Mouse (Mus musculus): ENCODE measurements around the gene Gm8693. TPM values are rescaled to one million over a fixed set of nuclear protein-coding genes. Genes with fewer than 3 reads are reported as not detected.
"Not testable (repeated sequence)": the region's sequence is repeated elsewhere in the genome, so short reads cannot be mapped to it uniquely, and the experiment has no call there.

Gene Gm8693
- not detected in 2 replicates for total RNA-seq (2015; ENCODE audit: low replicate concordance)
- not detected in 2 replicates for total RNA-seq (2017; ENCODE audit: low replicate concordance)

DNA sequence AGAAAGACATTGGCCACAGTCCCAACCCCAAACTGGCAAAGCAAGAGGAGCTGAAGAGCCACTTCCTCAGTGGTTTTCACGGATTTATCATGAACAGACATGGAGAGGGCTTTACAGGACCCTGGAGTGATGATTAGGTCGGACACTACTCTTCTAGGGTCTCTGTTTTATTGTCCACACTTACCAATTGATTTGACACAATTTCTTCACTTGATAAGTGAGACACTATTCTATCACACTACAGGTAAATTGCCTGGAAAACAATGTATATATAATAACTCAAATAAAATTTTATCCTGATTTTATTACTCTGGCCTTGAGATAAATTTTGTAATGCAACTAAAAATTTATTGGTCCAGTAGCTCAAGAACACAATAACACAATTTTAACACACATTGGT, at the start of gene Gm8693:
Gene Gm8693, minus strand, starts transcription at position 101 of the 400 bp plus-strand sequence.
- not testable (repeated sequence) for ATAC-seq (replicated peaks; ENCODE audit: low FRiP score, poor library complexity, severe bottlenecking)

GRCm38 (mm10) chr7:22719610-22720009, 27.5 kb upstream of the Gm8693 start, which contains the start of gene Gm4567:
Gene Gm4567 (minus strand): TSS chr7:22719710.
- ATAC-seq (replicated peaks; ENCODE audit: low FRiP score, poor library complexity, severe bottlenecking), result not testable (repeated sequence)

DNA sequence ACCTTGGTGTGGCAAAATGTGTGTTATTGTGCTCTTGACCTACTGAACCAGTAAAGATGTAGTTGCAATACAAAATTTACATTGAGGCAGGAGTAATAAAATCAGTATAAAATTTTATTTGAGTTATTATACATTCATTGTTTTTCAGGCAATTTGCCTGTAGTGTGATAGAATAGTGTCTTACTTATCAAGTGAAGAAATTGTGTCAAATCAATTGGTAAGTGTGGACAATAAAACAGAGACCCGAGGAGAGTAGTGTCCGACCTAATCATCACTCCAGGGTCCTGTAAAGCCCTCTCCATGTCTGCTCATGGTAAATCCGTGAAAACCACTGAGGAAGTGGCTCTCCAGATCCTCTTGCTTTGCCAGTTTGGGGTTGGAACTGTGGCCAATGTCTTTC, 34.4 kb downstream of the Gm8693 start, which contains the start of gene Vmn1r155:
Gene Vmn1r155, plus strand, starts transcription at position 301 of the 400 bp plus-strand sequence.
- ATAC-seq (replicated peaks; ENCODE audit: low FRiP score, poor library complexity, severe bottlenecking), result not testable (repeated sequence)

Other genes starting within 250 kb of the Gm8693 start
- not detected in 2 replicates for gene Gm10665, start 228.2 kb downstream of the Gm8693 start, total RNA-seq (2015; ENCODE audit: low replicate concordance)
- gene Gm10665, start 228.2 kb downstream of the Gm8693 start, total RNA-seq (2017; ENCODE audit: low replicate concordance), result not detected in 2 replicates
- not detected in 2 replicates for gene Vmn1r151, start 192.6 kb downstream of the Gm8693 start, total RNA-seq (2015; ENCODE audit: low replicate concordance)
- gene Vmn1r151, start 192.6 kb downstream of the Gm8693 start, total RNA-seq (2017; ENCODE audit: low replicate concordance), result not detected in 2 replicates
- not detected in 2 replicates for gene Vmn1r152, start 169.3 kb downstream of the Gm8693 start, total RNA-seq (2015; ENCODE audit: low replicate concordance)
- gene Vmn1r152, start 169.3 kb downstream of the Gm8693 start, total RNA-seq (2017; ENCODE audit: low replicate concordance), result not detected in 2 replicates
- not detected in 2 replicates for gene Gm8677, start 157.4 kb downstream of the Gm8693 start, total RNA-seq (2015; ENCODE audit: low replicate concordance)
- not detected in 2 replicates for gene Gm8677, start 157.4 kb downstream of the Gm8693 start, total RNA-seq (2017; ENCODE audit: low replicate concordance)
- not detected in 2 replicates for gene Gm4201, start 127.0 kb downstream of the Gm8693 start, total RNA-seq (2015; ENCODE audit: low replicate concordance)
- not detected in 2 replicates for gene Gm4201, start 127.0 kb downstream of the Gm8693 start, total RNA-seq (2017; ENCODE audit: low replicate concordance)
- gene Gm4565, start 104.2 kb downstream of the Gm8693 start, total RNA-seq (2015; ENCODE audit: low replicate concordance), result not detected in 2 replicates
- gene Gm4565, start 104.2 kb downstream of the Gm8693 start, total RNA-seq (2017; ENCODE audit: low replicate concordance), result not detected in 2 replicates
- gene Vmn1r155, start 34.3 kb downstream of the Gm8693 start, total RNA-seq (2015; ENCODE audit: low replicate concordance), result not detected in 2 replicates
- not detected in 2 replicates for gene Vmn1r155, start 34.3 kb downstream of the Gm8693 start, total RNA-seq (2017; ENCODE audit: low replicate concordance)
- not detected in 2 replicates for gene Gm4567, start 27.4 kb upstream of the Gm8693 start, total RNA-seq (2015; ENCODE audit: low replicate concordance)
- not detected in 2 replicates for gene Gm4567, start 27.4 kb upstream of the Gm8693 start, total RNA-seq (2017; ENCODE audit: low replicate concordance)
- gene Vmn1r157, start 69.4 kb upstream of the Gm8693 start, total RNA-seq (2015; ENCODE audit: low replicate concordance), result not detected in 2 replicates
- not detected in 2 replicates for gene Vmn1r157, start 69.4 kb upstream of the Gm8693 start, total RNA-seq (2017; ENCODE audit: low replicate concordance)
- gene Vmn1r158, start 98.5 kb upstream of the Gm8693 start, total RNA-seq (2015; ENCODE audit: low replicate concordance), result not detected in 2 replicates
- not detected in 2 replicates for gene Vmn1r158, start 98.5 kb upstream of the Gm8693 start, total RNA-seq (2017; ENCODE audit: low replicate concordance)
- not detected in 2 replicates for gene Vmn1r159, start 151.3 kb upstream of the Gm8693 start, total RNA-seq (2015; ENCODE audit: low replicate concordance)
- gene Vmn1r159, start 151.3 kb upstream of the Gm8693 start, total RNA-seq (2017; ENCODE audit: low replicate concordance), result not detected in 2 replicates
- gene Vmn1r160, start 178.9 kb upstream of the Gm8693 start, total RNA-seq (2015; ENCODE audit: low replicate concordance), result not detected in 2 replicates
- gene Vmn1r160, start 178.9 kb upstream of the Gm8693 start, total RNA-seq (2017; ENCODE audit: low replicate concordance), result not detected in 2 replicates

Data from erythroid progenitor cell, adult 5-6 weeks (primary cell).